Mouse (Mus musculus): Measurements from ENCODE around the gene Kank2.
A peak's percentile ranks its signal among the peaks of the same experiment; 100 is the strongest.

- TF ChIP-seq CTCF (IDR thresholded peaks at IDR 0.05; ENCODE audit: borderline replicate concordance, insufficient read depth, low read depth, low read length) (peak; percentile 35; the same call in 1 of the 2 replicates), POLR2A (IDR thresholded peaks at IDR 0.05; ENCODE audit: borderline replicate concordance, insufficient read depth, low read length) (peak; percentile 44; the same call in 1 of the 2 replicates)
These were observed 38.1 kb downstream of the Kank2 start, which contains the start of gene Spc24 for GRCm38 (mm10) chr9:21760155-21761088.

All from cerebellum, adult 2 months (tissue).